Mouse (Mus musculus): ENCODE results near the gene 4930470P17Rik. TPM values are rescaled to one million over a fixed set of nuclear protein-coding genes. Genes with fewer than 3 reads are reported as not detected.

The 4930470P17Rik gene
- total and polyA plus RNA-seq, 3 experiments: not detected

- Histone ChIP-seq H3K4me3 (replicated peaks in 1 of 3; ENCODE audit: low read depth in 2 of 3, low read length in 2 of 3, poor library complexity in 1 of 3) (no peak overlapping the region), H3K4me1 (ENCODE audit: control insufficient read depth in 1 of 2, insufficient read depth in 2 of 2) (no peaks in the 10 kb centered on the region), H3K36me3 (replicated peaks in 1 of 2; ENCODE audit: control insufficient read depth in 1 of 2, insufficient read depth in 1 of 2, low read length in 1 of 2) (no peaks in the 10 kb centered on the region), H3K9me3 (replicated peaks; ENCODE audit: low read length) (peaks cover 81% of the 10 kb centered on the region), H3K9ac (ENCODE audit: insufficient read depth, low read depth) (no peak overlapping the region), H3K79me2 (replicated peaks; ENCODE audit: control insufficient read depth, extremely low read depth, insufficient read depth, poor library complexity, severe bottlenecking) (no peaks in the 10 kb centered on the region), H3K27me3 (replicated peaks) (no peaks in the 10 kb centered on the region), H3K4me2 (ENCODE audit: insufficient read depth, low read depth, poor library complexity, severe bottlenecking) (no peak overlapping the region), H3K27ac (ENCODE audit: insufficient read depth, low read depth) (no peak overlapping the region)
- no peak for DNase-seq (ENCODE audit: extremely low read depth)
- dilution Hi-C loops (cut with MboI; ENCODE audit: extremely low pct_ligation_motif_present, extremely low pct_unique_long_range_greater_than_20kb, low sequenced_read_pairs) (no loop called here), in situ Hi-C loops (cut with MboI; ENCODE audit: low pct_ligation_motif_present, low pct_unique_long_range_greater_than_20kb, low sequenced_read_pairs) (no loop called here)
- no peak for TF ChIP-seq JUN (IDR thresholded peaks at IDR 0.05; ENCODE audit: insufficient read depth, low read depth, low read length)
Measured at GRCm38 (mm10) chr2:170646201-170646600, 44.4 kb upstream of the 4930470P17Rik start.

GRCm38 (mm10) chr2:170642338-170642806, 40.6 kb upstream of the 4930470P17Rik start:
- Histone ChIP-seq H3K79me2 (replicated peaks; ENCODE audit: control insufficient read depth, extremely low read depth, insufficient read depth, poor library complexity, severe bottlenecking) (no peaks in the 10 kb centered on the region), H3K27ac (ENCODE audit: insufficient read depth, low read depth) (no peak overlapping the region), H3K4me1 (ENCODE audit: control insufficient read depth in 1 of 2, insufficient read depth in 2 of 2) (no peaks in the 10 kb centered on the region), H3K4me3 (replicated peaks in 1 of 3; ENCODE audit: low read depth in 2 of 3, low read length in 2 of 3, poor library complexity in 1 of 3) (no peak overlapping the region), H3K9me3 (replicated peaks; ENCODE audit: low read length) (peaks cover 73% of the 10 kb centered on the region), H3K27me3 (replicated peaks) (no peaks in the 10 kb centered on the region), H3K4me2 (ENCODE audit: insufficient read depth, low read depth, poor library complexity, severe bottlenecking) (no peak overlapping the region), H3K36me3 (replicated peaks in 1 of 2; ENCODE audit: control insufficient read depth in 1 of 2, insufficient read depth in 1 of 2, low read length in 1 of 2) (no peaks in the 10 kb centered on the region), H3K9ac (ENCODE audit: insufficient read depth, low read depth) (no peak overlapping the region)
- in situ Hi-C loops (cut with MboI; ENCODE audit: low pct_ligation_motif_present, low pct_unique_long_range_greater_than_20kb, low sequenced_read_pairs) (no loop called here), dilution Hi-C loops (cut with MboI; ENCODE audit: extremely low pct_ligation_motif_present, extremely low pct_unique_long_range_greater_than_20kb, low sequenced_read_pairs) (no loop called here)
- no peak for TF ChIP-seq MAZ (IDR thresholded peaks at IDR 0.05; ENCODE audit: low read depth, low read length)
- DNase-seq (ENCODE audit: extremely low read depth): no peak

DNA sequence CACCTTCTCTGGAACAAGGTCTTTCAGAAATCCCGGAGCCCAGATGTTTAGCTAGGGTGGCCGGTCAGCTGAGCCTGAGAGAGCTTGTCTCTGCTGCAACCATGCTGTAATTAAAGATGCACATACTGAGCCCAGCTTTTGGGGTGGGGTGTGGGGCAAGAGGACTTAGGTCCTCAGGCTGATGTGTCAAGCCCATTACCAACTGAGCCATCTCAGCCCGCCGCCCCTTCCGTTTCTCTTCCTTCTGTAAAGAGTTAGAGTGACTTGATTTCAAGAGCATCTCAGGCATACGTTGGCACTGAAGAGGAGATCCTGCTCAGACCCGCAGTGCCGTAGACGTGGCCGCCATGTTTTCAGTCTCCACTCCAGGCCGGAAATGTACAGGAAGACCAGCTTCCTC, 38.5 kb upstream of the 4930470P17Rik start:
- dilution Hi-C loops (cut with MboI; ENCODE audit: extremely low pct_ligation_motif_present, extremely low pct_unique_long_range_greater_than_20kb, low sequenced_read_pairs): no loop called here

DNA sequence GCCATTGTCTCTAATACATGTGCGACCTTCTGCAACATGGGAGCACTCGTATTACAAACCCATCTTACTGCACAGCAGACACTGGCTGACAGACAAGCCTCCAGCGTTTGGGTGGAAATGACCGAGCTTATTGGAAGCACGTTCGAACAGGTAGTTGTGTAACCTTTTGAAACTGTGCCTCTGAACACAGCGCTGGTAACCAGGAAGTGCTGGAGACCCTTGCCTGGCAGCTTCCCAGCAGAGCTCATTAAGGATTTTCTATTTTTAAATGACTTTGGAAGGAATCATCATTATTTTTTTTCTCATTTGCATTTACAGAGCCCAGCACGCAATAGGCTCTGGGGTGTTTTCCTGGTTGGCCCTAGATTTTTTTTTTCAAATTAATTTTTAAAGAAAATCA, 36.9 kb upstream of the 4930470P17Rik start:
- Histone ChIP-seq H3K79me2 (replicated peaks; ENCODE audit: control insufficient read depth, extremely low read depth, insufficient read depth, poor library complexity, severe bottlenecking) (no peaks in the 10 kb centered on the region), H3K27me3 (replicated peaks) (no peaks in the 10 kb centered on the region), H3K4me1 (ENCODE audit: control insufficient read depth in 1 of 2, insufficient read depth in 2 of 2) (no peaks in the 10 kb centered on the region), H3K4me2 (ENCODE audit: insufficient read depth, low read depth, poor library complexity, severe bottlenecking) (no peak overlapping the region), H3K9me3 (replicated peaks; ENCODE audit: low read length) (peaks cover 74% of the 10 kb centered on the region), H3K4me3 (replicated peaks in 1 of 3; ENCODE audit: low read depth in 2 of 3, low read length in 2 of 3, poor library complexity in 1 of 3) (no peak overlapping the region), H3K36me3 (replicated peaks in 1 of 2; ENCODE audit: control insufficient read depth in 1 of 2, insufficient read depth in 1 of 2, low read length in 1 of 2) (no peaks in the 10 kb centered on the region), H3K27ac (ENCODE audit: insufficient read depth, low read depth) (no peak overlapping the region), H3K9ac (ENCODE audit: insufficient read depth, low read depth) (no peak overlapping the region)
- TF ChIP-seq ETS1 (conservative IDR thresholded peaks at IDR 0.05; ENCODE audit: low read depth, low read length): no peak
- TF ChIP-seq MXI1 (IDR thresholded peaks at IDR 0.05; ENCODE audit: low read depth, low read length): no peak
- TF ChIP-seq EP300 (IDR thresholded peaks at IDR 0.05; ENCODE audit: low read length): no peak
- no peak for TF ChIP-seq CHD1 (IDR thresholded peaks at IDR 0.05; ENCODE audit: low read depth, low read length)
- TF ChIP-seq ZNF384 (IDR thresholded peaks at IDR 0.05; ENCODE audit: low read depth, low read length): no peak
- no peak for TF ChIP-seq SIN3A (IDR thresholded peaks at IDR 0.05; ENCODE audit: low read length)
- TF ChIP-seq POLR2A (IDR thresholded peaks at IDR 0.05; ENCODE audit: low read depth, low read length): no peak
- no peak for TF ChIP-seq IRF4 (IDR thresholded peaks at IDR 0.05; ENCODE audit: low read depth, low read length)
- no peak for TF ChIP-seq MAZ (IDR thresholded peaks at IDR 0.05; ENCODE audit: low read depth, low read length)
- TF ChIP-seq ELF1 (IDR thresholded peaks at IDR 0.05; ENCODE audit: low read depth, low read length): no peak
- no peak for TF ChIP-seq MYC (IDR thresholded peaks at IDR 0.05; ENCODE audit: low read depth, low read length)
- no peak for TF ChIP-seq GABPA (IDR thresholded peaks at IDR 0.05; ENCODE audit: insufficient replicate concordance, low read depth, low read length)
- TF ChIP-seq POLR2AphosphoS2 (IDR thresholded peaks at IDR 0.05; ENCODE audit: low read depth, low read length): no peak
- no peak for TF ChIP-seq CTCF (conservative IDR thresholded peaks at IDR 0.05 in 1 of 2, IDR thresholded peaks at IDR 0.05 in 1 of 2; ENCODE audit: low read depth in 2 of 2, low read length in 2 of 2)
- no peak for TF ChIP-seq NRF1 (IDR thresholded peaks at IDR 0.05; ENCODE audit: low read depth, low read length)
- TF ChIP-seq CHD2 (IDR thresholded peaks at IDR 0.05; ENCODE audit: low read length): no peak
- no peak for TF ChIP-seq MEF2A (IDR thresholded peaks at IDR 0.05; ENCODE audit: borderline replicate concordance, low read depth, low read length)
- TF ChIP-seq NELFE (IDR thresholded peaks at IDR 0.05; ENCODE audit: low read depth, low read length): no peak
- no peak for TF ChIP-seq USF1 (IDR thresholded peaks at IDR 0.05; ENCODE audit: low read depth, low read length)
- no peak for DNase-seq (ENCODE audit: extremely low read depth)
- in situ Hi-C loops (cut with MboI; ENCODE audit: low pct_ligation_motif_present, low pct_unique_long_range_greater_than_20kb, low sequenced_read_pairs): no loop called here
- dilution Hi-C loops (cut with MboI; ENCODE audit: extremely low pct_ligation_motif_present, extremely low pct_unique_long_range_greater_than_20kb, low sequenced_read_pairs): no loop called here

More for the DNA sequence above, 38.5 kb upstream of the 4930470P17Rik start:
- H3K36me3 ChIP-seq (replicated peaks in 1 of 2; ENCODE audit: control insufficient read depth in 1 of 2, insufficient read depth in 1 of 2, low read length in 1 of 2): no peaks in the 10 kb centered on the region
- H3K9me3 ChIP-seq (replicated peaks; ENCODE audit: low read length): peaks cover 70% of the 10 kb centered on the region
- H3K27me3 ChIP-seq (replicated peaks): no peaks in the 10 kb centered on the region
- H3K9ac ChIP-seq (ENCODE audit: insufficient read depth, low read depth): no peak overlapping the region
- H3K4me1 ChIP-seq (ENCODE audit: control insufficient read depth in 1 of 2, insufficient read depth in 2 of 2): no peaks in the 10 kb centered on the region
- no peak overlapping the region for H3K4me3 ChIP-seq (replicated peaks in 1 of 3; ENCODE audit: low read depth in 2 of 3, low read length in 2 of 3, poor library complexity in 1 of 3)
- no peaks in the 10 kb centered on the region for H3K79me2 ChIP-seq (replicated peaks; ENCODE audit: control insufficient read depth, extremely low read depth, insufficient read depth, poor library complexity, severe bottlenecking)
- in situ Hi-C loops (cut with MboI; ENCODE audit: low pct_ligation_motif_present, low pct_unique_long_range_greater_than_20kb, low sequenced_read_pairs): no loop called here
- no peak for TF ChIP-seq MYC (IDR thresholded peaks at IDR 0.05; ENCODE audit: low read depth, low read length)
- H3K4me2 ChIP-seq (ENCODE audit: insufficient read depth, low read depth, poor library complexity, severe bottlenecking): no peak overlapping the region
- no peak for DNase-seq (ENCODE audit: extremely low read depth)
- H3K27ac ChIP-seq (ENCODE audit: insufficient read depth, low read depth): no peak overlapping the region

Measured in CH12.LX (cell line).